Mouse (Mus musculus) lung, adult 2 months (tissue): ENCODE measurements at regions not wholly inside any gene's neighbourhood (a gene's known extent, or its start where the extent isn't known, plus 50 kb on each side); places are given as distances from the start of the nearest gene placed in this dataset.
A peak's percentile ranks its signal among the peaks of the same experiment; 100 is the strongest.

Experiments used
- DNase-seq: peaks from one replicate; pipeline ENCODE4 v3.0.0; 2022
- H3K4me1 ChIP-seq: fragments of 200-500 bp; 2 replicates; pipeline ENCODE4 v1.6.1; 2011; ENCODE audit warnings: low read length; ENCODE audit not compliant: control insufficient read depth, insufficient read depth
- H3K4me3 ChIP-seq: fragments of 200-500 bp; replicated peaks from 2 replicates; pipeline ENCODE3; 2011; ENCODE audit warnings: low read depth, mild to moderate bottlenecking, control low read depth, low read length; ENCODE audit errors: extremely low read depth
- CTCF ChIP-seq: fragments of 200-500 bp; IDR thresholded peaks from 2 replicates; pipeline ENCODE4 v1.5.1; 2011; ENCODE audit warnings: mild to moderate bottlenecking, low read length, control low read depth; ENCODE audit not compliant: insufficient read depth
- POLR2A ChIP-seq: fragments of 200-500 bp; IDR thresholded peaks from 2 replicates; pipeline ENCODE4 v1.6.1; 2011; ENCODE audit warnings: low read depth, mild to moderate bottlenecking, control low read depth, low read length, borderline replicate concordance; ENCODE audit errors: extremely low read depth
- WGBS: fragments of 180-500 bp; shearing (Covaris S2); methylation state at CpG from one replicate; pipeline ENCODE4 v1.1.7; 2018; 5-methylcytosine and 5-hydroxymethylcytosine counted together

GRCm38 (mm10) chr9:76734387-76734786 is 167.5 kb upstream of the Fam83b start:
- H3K4me1 ChIP-seq = no peaks in the 10 kb centered on the region
- DNase-seq = no peak
- 53% methylated on average over 1 of the region's 1 CpGs for WGBS
- H3K4me3 ChIP-seq = no peak overlapping the region
- no peak for TF ChIP-seq CTCF
- no peak for TF ChIP-seq POLR2A

- TF ChIP-seq POLR2A (no peak), CTCF (no peak)
- H3K4me1 ChIP-seq = no peaks in the 10 kb centered on the region
- H3K4me3 ChIP-seq = no peak overlapping the region
- DNase-seq = no peak
Measured at GRCm38 (mm10) chr9:76733812-76734211, 166.9 kb upstream of the Fam83b start.

GRCm38 (mm10) chr9:76722881-76723280 is 156.0 kb upstream of the Fam83b start:
- no peak for TF ChIP-seq CTCF
- TF ChIP-seq POLR2A = no peak
- WGBS = 62% methylated on average over 3 of the region's 3 CpGs
- Histone ChIP-seq H3K4me1 (no peaks in the 10 kb centered on the region), H3K4me3 (no peak overlapping the region)
- DNase-seq = no peak

GRCm38 (mm10) chr9:76715852-76716251 is 148.9 kb upstream of the Fam83b start:
- no peaks in the 10 kb centered on the region for H3K4me1 ChIP-seq
- TF ChIP-seq POLR2A (no peak), CTCF (no peak)
- no peak for DNase-seq
- H3K4me3 ChIP-seq = no peak overlapping the region
- whole genome bisulfite sequencing = 71% methylated on average over 1 of the region's 1 CpGs

- DNase-seq = no peak
- no peak overlapping the region for H3K4me3 ChIP-seq
- WGBS = 21% methylated on average over 1 of the region's 1 CpGs
- no peaks in the 10 kb centered on the region for H3K4me1 ChIP-seq
- TF ChIP-seq POLR2A = no peak
- no peak for TF ChIP-seq CTCF
Measured at GRCm38 (mm10) chr9:76706451-76706850, 139.5 kb upstream of the Fam83b start.

- Histone ChIP-seq H3K4me1 (no peaks in the 10 kb centered on the region), H3K4me3 (no peak overlapping the region)
- no peak for DNase-seq
- TF ChIP-seq POLR2A (no peak), CTCF (no peak)
- 77% methylated on average over 5 of the region's 5 CpGs for WGBS
Measured at GRCm38 (mm10) chr9:76705786-76706185, 138.9 kb upstream of the Fam83b start.

- no peak for TF ChIP-seq POLR2A
- no peak for TF ChIP-seq CTCF
- peak; percentile 11 for DNase-seq
- no peak overlapping the region for H3K4me3 ChIP-seq
- H3K4me1 ChIP-seq = no peaks in the 10 kb centered on the region
- WGBS = 51% methylated on average over 4 of the region's 4 CpGs
Measured at GRCm38 (mm10) chr9:76695547-76695946, 128.6 kb upstream of the Fam83b start.

GRCm38 (mm10) chr9:76692976-76693375 is 126.1 kb upstream of the Fam83b start:
- WGBS = 67% methylated on average over 4 of the region's 4 CpGs
- TF ChIP-seq POLR2A = no peak
- no peak for TF ChIP-seq CTCF
- Histone ChIP-seq H3K4me1 (no peaks in the 10 kb centered on the region), H3K4me3 (no peak overlapping the region)
- DNase-seq = no peak

GRCm38 (mm10) chr9:76660848-76661247 is 93.9 kb upstream of the Fam83b start:
- WGBS = 13% methylated on average over 3 of the region's 3 CpGs
- peak; percentile 58 for DNase-seq
- Histone ChIP-seq H3K4me3 (no peak overlapping the region), H3K4me1 (no peaks in the 10 kb centered on the region)
- no peak for TF ChIP-seq POLR2A
- peak; percentile 54 for TF ChIP-seq CTCF

- TF ChIP-seq POLR2A (no peak), CTCF (no peak)
- Histone ChIP-seq H3K4me3 (no peak overlapping the region), H3K4me1 (no peaks in the 10 kb centered on the region)
- 59% methylated on average over 3 of the region's 3 CpGs for WGBS
- DNase-seq = no peak
Measured at GRCm38 (mm10) chr9:76659798-76660197, 92.9 kb upstream of the Fam83b start.
